Mouse (Mus musculus) CH12.LX (cell line): ENCODE data around the gene Cdyl. TPM values are rescaled to one million over a fixed set of nuclear protein-coding genes. Genes with fewer than 3 reads are reported as not detected.

ENCODE experiments used
- DNase-seq: peaks from one replicate; pipeline ENCODE4 v3.0.0-alpha.2; 2013; ENCODE audit errors: extremely low read depth
- H3K27ac ChIP-seq: 2 replicates; pipeline ENCODE4 v1.5.1; 2012; ENCODE audit warnings: low read depth, mild to moderate bottlenecking, control low read depth, moderate library complexity; ENCODE audit not compliant: insufficient read depth
- H3K27me3 ChIP-seq: replicated peaks from 2 replicates; pipeline ENCODE3; 2012; ENCODE audit warnings: inconsistent platforms
- H3K36me3 ChIP-seq, 2 experiments: replicated peaks in 1 of 2; 2 replicates each; pipeline versions ENCODE3 to v1.6.1; 2012; ENCODE audit warnings: inconsistent platforms in 1 of 2, low read length in 1 of 2, mild to moderate bottlenecking in 1 of 2, mixed read lengths in 1 of 2, moderate library complexity in 1 of 2; ENCODE audit not compliant: control insufficient read depth in 1 of 2, insufficient read depth in 1 of 2
- H3K4me1 ChIP-seq, 2 experiments: 2 replicates each; pipeline ENCODE4 v1.6.1; 2012; ENCODE audit warnings: inconsistent platforms in 1 of 2, moderate library complexity in 1 of 2; ENCODE audit not compliant: insufficient read depth in 2 of 2, control insufficient read depth in 1 of 2
- H3K4me2 ChIP-seq: 2 replicates; pipeline ENCODE4 v1.6.1; 2012; ENCODE audit warnings: low read depth, mild to moderate bottlenecking, control low read depth; ENCODE audit not compliant: poor library complexity, insufficient read depth, severe bottlenecking
- H3K4me3 ChIP-seq, 3 experiments: fragments of 150-350 bp in 1 of 3; sonication (generic) in 1 of 3; replicated peaks in 1 of 3; 2 replicates each; pipeline versions ENCODE3 to v1.5.1; 2011 to 2012; ENCODE audit warnings: low read depth in 2 of 3, low read length in 2 of 3, mild to moderate bottlenecking in 2 of 3, moderate library complexity in 2 of 3, control low read depth in 1 of 3, improper control_type of control experiment in 1 of 3, inconsistent platforms in 1 of 3, mixed read lengths in 1 of 3; ENCODE audit not compliant: poor library complexity in 1 of 3
- H3K79me2 ChIP-seq: replicated peaks from 2 replicates; pipeline ENCODE4 v1.6.1; 2012; ENCODE audit warnings: mild to moderate bottlenecking, moderate library complexity; ENCODE audit not compliant: control insufficient read depth, poor library complexity, insufficient read depth, severe bottlenecking; ENCODE audit errors: extremely low read depth
- H3K9ac ChIP-seq: 2 replicates; pipeline ENCODE4 v1.6.1; 2012; ENCODE audit warnings: low read depth, mild to moderate bottlenecking, control low read depth, moderate library complexity; ENCODE audit not compliant: insufficient read depth
- H3K9me3 ChIP-seq: replicated peaks from 2 replicates; pipeline ENCODE3; 2012; ENCODE audit warnings: low read length, inconsistent platforms, mixed read lengths
- CHD1 ChIP-seq: IDR thresholded peaks from 2 replicates; pipeline ENCODE4 v1.6.1; 2012; ENCODE audit warnings: low read depth, low read length, improper control_type of control experiment, inconsistent platforms
- CTCF ChIP-seq, 2 experiments: IDR thresholded peaks in 1 of 2; conservative IDR thresholded peaks in 1 of 2; 2 replicates each; pipeline ENCODE4 v1.5.1; 2011 to 2012; ENCODE audit warnings: low read depth in 2 of 2, low read length in 2 of 2, improper control_type of control experiment in 1 of 2, inconsistent platforms in 1 of 2, mild to moderate bottlenecking in 1 of 2, moderate library complexity in 1 of 2
- ELF1 ChIP-seq: IDR thresholded peaks from 2 replicates; pipeline ENCODE4 v1.6.1; 2014; ENCODE audit warnings: low read depth, mild to moderate bottlenecking, inconsistent platforms, low read length, improper control_type of control experiment
- GABPA ChIP-seq: IDR thresholded peaks from 2 replicates; pipeline ENCODE4 v1.6.1; 2012; ENCODE audit warnings: low read depth, low read length, improper control_type of control experiment, inconsistent platforms; ENCODE audit not compliant: insufficient replicate concordance
- HCFC1 ChIP-seq: IDR thresholded peaks from 2 replicates; pipeline ENCODE4 v1.6.1; 2012; ENCODE audit warnings: low read depth, mild to moderate bottlenecking, inconsistent platforms, low read length, improper control_type of control experiment
- MEF2A ChIP-seq: IDR thresholded peaks from 2 replicates; pipeline ENCODE4 v1.6.1; 2014; ENCODE audit warnings: low read depth, mild to moderate bottlenecking, inconsistent platforms, low read length, improper control_type of control experiment, borderline replicate concordance
- NELFE ChIP-seq: IDR thresholded peaks from 2 replicates; pipeline ENCODE4 v1.6.1; 2011; ENCODE audit warnings: low read depth, low read length, improper control_type of control experiment
- NRF1 ChIP-seq: IDR thresholded peaks from 2 replicates; pipeline ENCODE4 v1.6.1; 2014; ENCODE audit warnings: low read depth, mild to moderate bottlenecking, inconsistent platforms, low read length, improper control_type of control experiment, moderate library complexity
- POLR2A ChIP-seq: IDR thresholded peaks from 2 replicates; pipeline ENCODE4 v1.6.1; 2011; ENCODE audit warnings: low read depth, mild to moderate bottlenecking, improper control_type of control experiment, low read length
- POLR2AphosphoS2 ChIP-seq: IDR thresholded peaks from 2 replicates; pipeline ENCODE4 v1.6.1; 2011; ENCODE audit warnings: low read depth, low read length, improper control_type of control experiment
- RAD21 ChIP-seq: IDR thresholded peaks from 2 replicates; pipeline ENCODE4 v1.6.1; 2011; ENCODE audit warnings: low read depth, mild to moderate bottlenecking, low read length, improper control_type of control experiment, moderate library complexity
- TBP ChIP-seq: conservative IDR thresholded peaks from 2 replicates; pipeline ENCODE4 v1.6.1; 2011; ENCODE audit warnings: low read depth, low read length, improper control_type of control experiment
- ZKSCAN1 ChIP-seq: IDR thresholded peaks from 2 replicates; pipeline ENCODE4 v1.6.1; 2012; ENCODE audit warnings: low read depth, inconsistent platforms, low read length, improper control_type of control experiment, borderline replicate concordance
- ZMIZ1 ChIP-seq: IDR thresholded peaks from 2 replicates; pipeline ENCODE4 v1.6.1; 2012; ENCODE audit warnings: low read depth, mild to moderate bottlenecking, inconsistent platforms, low read length, improper control_type of control experiment
- dilution Hi-C: fragments of 300-500 bp; cut with MboI; formaldehyde crosslinking; loops from 2 replicates; pipeline ENCODE4 v1.14.3; 2020; ENCODE audit warnings: low sequenced_read_pairs; ENCODE audit not compliant: extremely low pct_unique_long_range_greater_than_20kb, extremely low pct_ligation_motif_present
- in situ Hi-C: fragments of 300-500 bp; cut with MboI; formaldehyde crosslinking; loops from 3 replicates; pipeline ENCODE4 v1.14.3; 2019; ENCODE audit warnings: low sequenced_read_pairs, low pct_ligation_motif_present, low pct_unique_long_range_greater_than_20kb, mixed read lengths
- polyA plus RNA-seq: library from polyadenylated mRNA; unstranded; fragments of >175 nt; gene quantifications from 2 replicates; pipeline ENCODE4 v1.2.1, GENCODE M21; 2012; ENCODE audit warnings: low read depth; ENCODE audit not compliant: insufficient read length
- total RNA-seq, 2 experiments: library from RNA; depleted of rRNA; stranded (reverse); fragments of 300-350 nt in 1 of 2; fragments of >200 nt in 1 of 2; gene quantifications; 2 replicates each; pipeline ENCODE4 v1.2.3; 2012 to 2014

Gene Cdyl
- total and polyA plus RNA-seq, 3 experiments = 5.7 to 9.1 (median 8.3) TPM

DNA sequence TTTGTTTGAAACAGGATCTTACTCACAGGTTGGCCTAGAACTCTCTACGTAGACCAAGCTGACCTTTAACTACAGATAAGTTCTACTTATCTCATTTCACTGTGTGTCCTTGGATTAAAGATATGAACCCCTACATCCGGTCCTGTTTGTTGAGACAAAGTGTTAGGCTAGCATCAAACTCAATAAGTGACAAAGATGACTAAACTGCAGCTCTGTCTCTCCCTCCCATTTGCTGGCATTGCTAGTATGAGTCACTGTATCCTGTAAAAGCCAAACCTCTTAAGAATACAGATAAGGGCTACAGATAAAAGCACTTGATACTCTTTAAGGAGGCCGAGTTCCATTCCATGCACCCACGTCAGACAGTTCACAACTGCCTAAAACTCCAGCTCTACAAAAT is 72.5 kb downstream of the Cdyl start:
- Histone ChIP-seq H3K27me3 (no peaks in the 10 kb centered on the region), H3K36me3 (no peaks in the 10 kb centered on the region), H3K27ac (no peak overlapping the region), H3K4me1 (no peaks in the 10 kb centered on the region), H3K79me2 (no peaks in the 10 kb centered on the region), H3K9me3 (no peaks in the 10 kb centered on the region), H3K9ac (no peak overlapping the region), H3K4me2 (no peak overlapping the region), H3K4me3 (no peak overlapping the region)
- TF ChIP-seq POLR2AphosphoS2 = no peak
- TF ChIP-seq ELF1 = no peak
- no peak for TF ChIP-seq NRF1
- no peak for TF ChIP-seq NELFE
- no peak for TF ChIP-seq GABPA
- TF ChIP-seq POLR2A = no peak
- TF ChIP-seq TBP = no peak
- TF ChIP-seq HCFC1 = no peak
- TF ChIP-seq MEF2A = no peak
- no peak for TF ChIP-seq ZKSCAN1
- no peak for TF ChIP-seq CHD1
- dilution Hi-C loops = no loop called here
- in situ Hi-C loops = no loop called here
- DNase-seq = no peak

- H3K4me1 ChIP-seq = no peaks in the 10 kb centered on the region
- no peak for DNase-seq
- in situ Hi-C loops = no loop called here
- TF ChIP-seq NELFE = no peak
- TF ChIP-seq RAD21 = no peak
- no peak for TF ChIP-seq NRF1
- TF ChIP-seq CTCF (conservative IDR thresholded peaks at IDR 0.05 in 1 of 2, IDR thresholded peaks at IDR 0.05 in 1 of 2; ENCODE audit: low read depth in 2 of 2, low read length in 2 of 2) = no peak
- no peak for TF ChIP-seq ZMIZ1
- no peak for TF ChIP-seq POLR2AphosphoS2
- no peak overlapping the region for H3K4me2 ChIP-seq
- H3K9me3 ChIP-seq = no peaks in the 10 kb centered on the region
- no peaks in the 10 kb centered on the region for H3K79me2 ChIP-seq
- no peak overlapping the region for H3K27ac ChIP-seq
- no peak overlapping the region for H3K9ac ChIP-seq
- dilution Hi-C loops = no loop called here
- H3K27me3 ChIP-seq = no peaks in the 10 kb centered on the region
- no peaks in the 10 kb centered on the region for H3K36me3 ChIP-seq
- H3K4me3 ChIP-seq = no peak overlapping the region
Observed at GRCm38 (mm10) chr13:35732891-35733596, 73.4 kb downstream of the Cdyl start.
